Mouse (Mus musculus) cortical plate, adult 2 months (tissue): ENCODE results near the gene Parp1. TPM values are rescaled to one million over a fixed set of nuclear protein-coding genes. Genes with fewer than 3 reads are reported as not detected.
"Not testable (repeated sequence)": the region's sequence is repeated elsewhere in the genome, so short reads cannot be mapped to it uniquely, and the experiment has no call there.

Experiments
- H3K27ac ChIP-seq: fragments of 200-500 bp; 2 replicates; pipeline ENCODE4 v1.5.1; 2012; ENCODE audit warnings: low read length, control low read depth, inconsistent platforms; ENCODE audit not compliant: insufficient read depth
- H3K4me1 ChIP-seq: fragments of 200-500 bp; 2 replicates; pipeline ENCODE4 v1.6.1; 2011; ENCODE audit warnings: low read length; ENCODE audit not compliant: control insufficient read depth, insufficient read depth
- H3K4me3 ChIP-seq: fragments of 200-500 bp; 2 replicates; pipeline ENCODE4 v1.5.1; 2011; ENCODE audit warnings: mild to moderate bottlenecking, low read length, control low read depth; ENCODE audit not compliant: insufficient read depth
- CTCF ChIP-seq: fragments of 200-500 bp; IDR thresholded peaks from 2 replicates; pipeline ENCODE4 v1.5.1; 2011; ENCODE audit warnings: mild to moderate bottlenecking, control low read depth, low read length; ENCODE audit not compliant: insufficient read depth; ENCODE audit errors: extremely low read depth
- POLR2A ChIP-seq: fragments of 200-500 bp; IDR thresholded peaks from 2 replicates; pipeline ENCODE4 v1.6.1; 2011; ENCODE audit warnings: mild to moderate bottlenecking, low read length, control low read depth; ENCODE audit not compliant: insufficient read depth; ENCODE audit errors: extremely low read depth
- polyA plus RNA-seq: library from polyadenylated mRNA; depleted of rRNA; stranded (reverse); fragments of >200 nt; gene quantifications from 2 replicates; pipeline ENCODE4 v1.2.3, GENCODE M21; 2012; rRNA removed

Gene Parp1
- polyA plus RNA-seq, 1 experiment = 55.9 TPM

DNA sequence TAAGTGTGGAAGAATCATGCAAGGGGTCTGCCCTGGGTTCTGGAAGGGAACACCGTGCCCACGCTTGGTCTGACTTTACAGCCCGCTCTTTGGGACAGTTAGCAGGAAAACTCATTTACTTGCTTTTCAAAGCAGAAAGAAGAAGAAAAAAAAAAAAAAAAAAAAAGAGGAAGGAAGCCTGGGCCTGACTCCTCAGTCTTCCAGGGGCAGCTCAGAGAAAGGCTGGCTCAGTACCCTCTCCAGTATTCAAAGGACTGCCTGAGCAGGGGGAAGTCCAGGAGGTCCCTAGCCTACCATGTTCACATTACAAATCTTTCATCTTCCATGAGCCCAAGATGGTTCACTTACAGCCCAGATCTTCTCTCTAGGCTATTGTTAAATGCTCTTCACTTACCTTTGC is 48.0 kb downstream of the Parp1 start:
- no peaks in the 10 kb centered on the region for H3K4me1 ChIP-seq
- no peak overlapping the region for H3K27ac ChIP-seq
- no peak for TF ChIP-seq CTCF
- no peak overlapping the region for H3K4me3 ChIP-seq

- no peaks in the 10 kb centered on the region for H3K4me1 ChIP-seq
- no peak overlapping the region for H3K27ac ChIP-seq
- no peak for TF ChIP-seq CTCF
- no peak for TF ChIP-seq POLR2A
- no peak overlapping the region for H3K4me3 ChIP-seq
These were observed 53.7 kb downstream of the Parp1 start for GRCm38 (mm10) chr1:180622389-180622788.

DNA sequence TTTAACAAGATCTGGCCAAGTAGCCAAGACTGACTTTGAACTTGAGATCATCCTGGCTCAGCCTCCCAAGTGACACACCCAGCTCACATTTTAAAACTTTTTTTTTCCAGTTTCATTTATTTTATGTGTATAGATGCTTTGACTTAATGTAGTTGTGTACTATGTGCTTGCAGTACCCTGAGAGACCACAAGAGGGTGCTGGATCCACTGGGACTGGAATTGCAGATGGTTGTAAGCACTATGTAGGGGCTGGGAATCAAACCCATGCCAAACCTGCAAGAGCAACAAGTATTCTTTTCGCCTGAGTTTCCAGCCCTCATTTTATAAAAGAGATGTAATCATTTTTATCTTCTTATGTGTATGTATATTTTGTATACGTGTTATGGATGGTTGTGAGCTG is 55.2 kb downstream of the Parp1 start:
- Histone ChIP-seq H3K27ac (no peak overlapping the region), H3K4me1 (no peaks in the 10 kb centered on the region), H3K4me3 (no peak overlapping the region)
- TF ChIP-seq CTCF = 0 out of 2 replicates have a peak, but pooled peaks have one; percentile 11
- TF ChIP-seq POLR2A = no peak

DNA sequence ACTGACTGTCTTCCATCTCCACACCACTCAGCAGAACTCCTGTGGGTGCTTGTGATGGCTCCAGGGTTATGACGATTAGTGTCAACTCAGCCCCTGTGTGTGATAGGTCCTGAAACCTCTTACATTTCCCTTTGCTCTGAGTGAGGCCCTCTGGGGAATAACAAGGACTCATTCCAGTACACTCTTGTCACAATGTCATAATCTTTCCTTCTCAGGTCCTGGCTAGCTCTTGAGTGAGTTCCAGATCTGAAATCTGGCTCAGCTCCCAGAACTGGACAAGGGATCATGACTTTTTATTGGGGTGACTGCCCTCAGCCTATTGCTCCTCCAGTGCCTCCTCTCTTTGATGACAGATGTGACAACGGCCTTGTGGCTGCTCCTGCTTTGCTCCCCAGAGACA is 57.4 kb downstream of the Parp1 start:
- TF ChIP-seq POLR2A (no peak), CTCF (no peak)
- Histone ChIP-seq H3K4me3 (no peak overlapping the region), H3K27ac (no peak overlapping the region), H3K4me1 (no peaks in the 10 kb centered on the region)

- H3K4me1 ChIP-seq, H3K4me3 ChIP-seq, H3K27ac ChIP-seq: not testable (repeated sequence)
These were observed 69.1 kb downstream of the Parp1 start for GRCm38 (mm10) chr1:180637796-180638195.

GRCm38 (mm10) chr1:180639416-180640401 is 71.0 kb downstream of the Parp1 start:
- Histone ChIP-seq H3K4me3 (no peak overlapping the region; the same call in 1 of the 2 replicates), H3K27ac (no peak overlapping the region), H3K4me1 (no peaks in the 10 kb centered on the region)
- no peak for TF ChIP-seq POLR2A
- TF ChIP-seq CTCF = no peak

DNA sequence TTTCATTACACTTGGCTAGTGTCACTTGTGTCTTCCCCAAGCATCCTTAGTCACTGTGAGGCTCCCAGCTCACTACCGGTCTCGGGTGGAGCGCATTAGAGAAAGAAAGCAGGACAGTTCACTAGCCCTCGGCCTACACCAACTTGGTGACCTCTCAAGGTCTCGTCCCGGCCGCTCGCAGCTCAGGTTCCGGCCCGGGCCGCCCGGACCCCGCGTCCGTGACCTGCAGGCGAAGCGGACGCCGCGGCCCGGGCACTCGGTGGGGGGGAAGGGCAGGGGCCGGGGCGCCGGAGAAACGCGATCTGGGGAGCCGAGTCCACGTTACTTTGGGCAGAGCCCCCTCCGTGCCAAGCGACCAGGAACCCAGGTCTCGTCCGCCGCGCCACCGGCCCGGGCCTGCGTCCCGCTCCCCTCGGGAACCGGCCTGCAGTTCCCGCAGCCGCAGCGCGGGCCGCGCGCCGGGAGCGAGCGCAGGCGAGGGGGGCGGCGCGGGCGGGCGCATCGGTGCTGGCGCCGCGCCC is 71.9 kb downstream of the Parp1 start:
- no peak for TF ChIP-seq CTCF
- no peak for TF ChIP-seq POLR2A
- H3K4me3 ChIP-seq = peak overlapping the region; percentile 70
- no peak overlapping the region for H3K27ac ChIP-seq
- no peaks in the 10 kb centered on the region for H3K4me1 ChIP-seq

DNA sequence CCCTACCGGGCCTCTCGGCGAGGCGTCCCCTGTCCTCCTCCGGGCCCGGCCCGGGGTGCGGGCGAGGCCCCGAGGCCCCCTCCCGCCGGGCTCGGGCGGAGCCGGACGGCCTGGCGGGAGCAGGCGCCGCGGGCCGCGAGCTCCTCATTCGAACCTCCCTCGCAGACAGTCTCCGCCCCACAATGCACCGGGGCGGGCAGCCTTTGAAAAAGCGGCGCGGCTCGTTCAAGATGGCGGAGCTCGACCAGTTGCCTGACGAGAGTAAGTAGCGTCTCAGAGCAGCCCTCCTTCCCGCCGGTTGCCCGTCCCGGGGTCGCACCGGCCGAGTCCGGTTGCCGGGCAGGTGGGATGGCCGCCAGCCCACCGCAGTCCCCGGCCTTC is 72.4 kb downstream of the Parp1 start, which contains the start of gene Lin9:
Gene Lin9, plus strand, starts transcription at position 14 of the 381 bp plus-strand sequence.
- H3K4me1 ChIP-seq = no peaks in the 10 kb centered on the region
- no peak for TF ChIP-seq CTCF
- 0 out of 2 replicates have a peak, but pooled peaks have one; percentile 39 for TF ChIP-seq POLR2A
- no peak within 1 kb of the TSS for H3K27ac ChIP-seq
- peak within 1 kb of the TSS; percentile 70 for H3K4me3 ChIP-seq

DNA sequence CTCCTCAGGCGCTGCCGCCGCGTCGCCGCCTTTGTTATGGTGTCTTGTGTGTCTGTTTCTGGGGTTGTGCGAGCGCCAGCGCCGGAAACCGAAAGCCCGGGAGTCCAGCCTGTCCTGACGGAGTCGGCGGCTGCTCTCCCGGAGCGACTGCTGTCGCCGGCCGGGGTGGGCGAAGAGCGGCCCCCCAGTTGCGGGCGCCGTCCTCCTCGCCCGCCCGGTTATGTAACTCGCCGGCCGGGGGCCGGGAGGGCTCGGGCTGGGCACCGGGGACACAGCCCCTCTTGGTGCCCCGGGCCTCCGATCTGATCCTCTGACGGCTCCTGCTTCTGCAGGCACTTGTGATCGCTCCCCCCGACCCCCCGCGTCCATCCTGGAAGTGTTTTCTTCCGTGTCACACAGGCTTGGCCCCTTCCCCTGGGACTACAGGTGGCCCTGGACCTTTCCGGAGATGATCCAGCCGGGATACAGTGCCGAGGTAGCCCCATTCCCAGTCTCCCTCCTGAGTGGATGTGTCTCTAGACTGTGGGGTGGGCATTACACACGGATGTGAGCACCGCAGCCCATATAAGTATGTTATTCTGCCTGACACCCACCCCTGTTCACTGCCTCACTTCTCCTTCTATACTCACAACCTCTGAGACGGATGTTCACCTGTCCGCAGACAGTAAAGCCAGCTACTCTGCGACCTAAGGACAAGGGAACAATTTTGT is 72.9 kb downstream of the Parp1 start:
- Histone ChIP-seq H3K4me1 (no peaks in the 10 kb centered on the region), H3K27ac (no peak overlapping the region), H3K4me3 (peak overlapping the region; percentile 70)
- no peak for TF ChIP-seq POLR2A
- no peak for TF ChIP-seq CTCF

- no peak overlapping the region for H3K27ac ChIP-seq
- peak overlapping the region; percentile 70 for H3K4me3 ChIP-seq
- no peaks in the 10 kb centered on the region for H3K4me1 ChIP-seq
- TF ChIP-seq POLR2A (no peak), CTCF (no peak)
These were observed 73.5 kb downstream of the Parp1 start for GRCm38 (mm10) chr1:180642228-180642564.

Other genes with a start within 250 kb of the Parp1 start
- gene Itpkb, start 238.4 kb upstream of the Parp1 start, polyA plus RNA-seq = 8.0 and 8.1 TPM in 2 replicates
- gene Stum, start 85.4 kb upstream of the Parp1 start, polyA plus RNA-seq = 93.7 and 100 TPM in 2 replicates
- gene Lin9, start 72.2 kb downstream of the Parp1 start, polyA plus RNA-seq = 2.6 and 2.8 TPM in 2 replicates
- gene Mixl1, start 128.1 kb downstream of the Parp1 start, polyA plus RNA-seq = not detected in 2 replicates
- 22.0 and 22.5 TPM in 2 replicates for gene Acbd3, start 157.1 kb downstream of the Parp1 start, polyA plus RNA-seq
- 334 and 359 TPM in 2 replicates for gene H3f3a, start 245.0 kb downstream of the Parp1 start, polyA plus RNA-seq